Mouse (Mus musculus) lung, adult 2 months (tissue): ENCODE data around the gene Pla2g15.

ENCODE experiments used
- CTCF ChIP-seq: fragments of 200-500 bp; IDR thresholded peaks from 2 replicates; pipeline ENCODE4 v1.5.1; 2011; ENCODE audit warnings: mild to moderate bottlenecking, low read length, control low read depth; ENCODE audit not compliant: insufficient read depth
- POLR2A ChIP-seq: fragments of 200-500 bp; IDR thresholded peaks from 2 replicates; pipeline ENCODE4 v1.6.1; 2011; ENCODE audit warnings: low read depth, mild to moderate bottlenecking, control low read depth, low read length, borderline replicate concordance; ENCODE audit errors: extremely low read depth

- TF ChIP-seq CTCF (no peak), POLR2A (no peak)
These were observed 16.3 kb upstream of the Pla2g15 start for GRCm38 (mm10) chr8:106133946-106134345.
